Mouse (Mus musculus) cerebellum, postnatal 4 days (tissue): Measurements from ENCODE around the gene Tiparp.

Experiments used
- DNase-seq, 2 experiments: peaks; one replicate each; pipeline ENCODE4 v3.0.0; 2022; ENCODE audit warnings: low spot score in 2 of 2, mixed read lengths in 1 of 2

Tiparp gene

DNA sequence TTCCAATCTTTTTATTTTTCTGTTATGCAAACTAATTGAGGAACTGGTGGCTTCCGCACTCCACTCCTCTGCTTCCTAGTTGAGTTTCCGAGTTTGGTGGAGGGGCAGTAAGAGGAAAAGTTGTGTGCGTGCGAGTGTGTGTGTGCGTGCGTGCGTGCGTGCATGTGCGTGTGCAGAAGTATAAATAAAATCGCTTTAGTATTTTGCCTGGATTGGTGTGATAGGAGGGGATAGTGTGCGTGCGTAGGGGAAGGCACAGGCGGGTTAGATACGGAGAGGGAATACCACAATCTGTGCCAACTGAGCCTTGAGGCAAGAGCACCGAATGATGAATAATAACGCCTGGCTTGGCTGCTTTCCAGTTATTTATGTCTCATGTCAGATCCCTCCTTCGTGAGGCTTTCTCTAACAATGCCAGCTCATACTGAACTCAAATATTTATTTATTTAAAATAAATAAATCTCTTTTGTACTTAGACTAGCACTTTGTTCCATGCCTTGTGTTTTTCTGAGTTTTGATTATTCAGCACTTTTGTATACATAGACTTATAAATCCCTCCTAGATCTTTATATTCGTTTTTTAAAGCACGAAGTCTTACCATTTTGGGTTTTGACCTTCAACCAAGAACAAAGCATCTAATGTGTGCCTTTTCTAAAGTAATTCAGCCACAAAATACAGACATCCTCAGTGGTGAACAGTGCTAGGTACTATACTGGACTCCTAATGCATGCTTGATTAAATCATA, 1.4 kb downstream of the Tiparp start:
- DNase-seq = peak in 1 of 2 experiments; percentile 38

DNA sequence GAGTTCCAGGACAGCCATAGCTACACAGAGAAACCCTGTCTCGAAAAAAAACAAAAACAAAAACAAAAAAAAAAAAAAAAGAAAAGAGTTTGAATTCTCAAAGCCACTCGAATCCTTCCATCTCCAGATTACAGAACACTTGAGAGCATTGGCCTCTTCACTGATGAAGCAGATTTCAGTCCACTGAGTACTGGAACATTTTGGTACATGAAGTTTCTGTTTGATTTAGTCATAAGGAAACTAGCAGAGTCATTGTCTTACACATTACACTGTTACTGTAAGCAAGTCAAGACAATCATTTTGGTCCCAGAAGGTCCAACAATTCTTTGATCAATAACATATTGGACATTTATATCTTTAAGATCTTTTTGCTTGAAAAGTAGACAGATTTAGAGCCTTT, 4.8 kb downstream of the Tiparp start:
- no peak for DNase-seq

GRCm38 (mm10) chr3:65533598-65533997, 5.4 kb downstream of the Tiparp start:
- no peak for DNase-seq

DNA sequence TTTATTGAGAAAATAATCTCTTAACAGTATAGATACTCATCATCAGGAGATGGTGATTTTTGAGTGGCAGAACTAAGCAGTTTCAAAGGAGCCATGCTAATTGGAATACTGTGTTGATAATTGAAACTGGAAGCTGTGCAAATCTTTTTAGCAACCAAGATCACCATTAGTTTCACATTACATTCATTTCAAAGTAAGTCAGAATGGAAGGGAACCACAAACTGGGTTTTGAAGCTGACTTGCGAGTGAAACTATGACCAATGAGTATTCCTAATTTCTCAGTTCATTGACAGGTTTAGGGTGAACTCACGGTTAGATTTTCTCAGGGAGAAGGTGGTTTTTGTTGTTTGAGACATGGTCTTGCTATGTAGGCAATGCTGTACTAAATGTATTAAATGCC, 6.3 kb downstream of the Tiparp start:
- no peak for DNase-seq

DNA sequence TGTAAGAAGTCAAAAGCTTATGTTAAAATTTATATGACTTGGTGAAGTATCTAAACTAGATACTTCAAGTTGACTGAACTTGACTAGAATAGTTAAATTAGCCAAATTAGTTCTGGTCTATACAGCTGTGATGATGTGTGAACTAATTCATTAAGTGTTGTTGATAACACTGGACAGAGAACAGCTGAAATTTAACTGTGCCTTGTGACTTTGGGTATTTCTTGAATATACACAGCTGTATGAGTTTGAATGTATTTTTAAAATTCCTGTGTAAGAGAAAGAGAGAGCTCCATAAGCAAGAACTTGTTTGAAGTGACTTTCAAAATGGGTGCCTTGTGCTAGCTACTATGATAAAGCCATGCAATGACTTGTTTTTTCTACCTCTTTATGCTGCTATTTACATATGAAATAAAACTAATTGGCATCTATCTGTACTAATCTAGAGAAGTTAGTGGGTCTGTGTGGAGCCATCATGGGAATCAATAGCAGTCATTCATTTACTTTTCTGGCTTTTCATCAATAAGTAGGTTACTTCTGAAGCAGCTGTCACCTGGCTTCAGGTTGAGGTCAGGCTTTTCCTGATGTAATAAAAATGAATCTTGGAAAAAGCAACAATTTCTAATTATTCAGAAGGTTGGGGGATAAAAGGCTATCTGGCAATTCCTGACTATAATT, 7.0 kb downstream of the Tiparp start:
- DNase-seq = no peak

GRCm38 (mm10) chr3:65537288-65537687, 9.1 kb downstream of the Tiparp start:
- no peak for DNase-seq

DNA sequence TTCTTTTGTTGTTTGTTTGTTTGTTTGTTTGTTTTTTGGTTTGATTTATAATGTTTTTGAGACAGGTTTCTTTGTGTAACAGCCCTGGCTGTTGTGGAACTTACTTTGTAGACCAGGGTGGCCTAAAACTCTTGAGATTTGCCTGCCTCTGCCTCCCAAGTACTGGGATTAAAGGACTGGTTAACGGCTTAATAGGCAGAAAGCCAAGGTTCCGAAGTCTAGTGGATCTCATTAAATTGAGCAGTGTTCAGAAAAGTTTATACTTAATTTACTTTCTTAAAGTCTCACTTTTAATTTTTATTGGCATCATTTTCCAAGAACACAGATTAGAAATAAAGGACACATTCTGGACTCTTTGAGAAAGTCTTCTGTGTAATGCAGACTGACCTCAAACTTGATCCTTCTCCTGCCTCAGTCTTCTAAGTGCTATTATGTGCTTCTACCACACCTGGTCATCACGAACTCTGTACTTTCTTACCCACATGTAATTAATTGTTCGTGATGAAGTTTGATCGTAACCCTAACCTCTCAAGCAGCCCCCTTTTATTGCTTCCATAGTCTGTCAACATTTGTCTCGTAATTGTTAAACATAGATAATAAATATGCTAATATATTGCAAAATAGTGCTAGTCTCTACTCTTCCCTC, 12.8 kb downstream of the Tiparp start:
- DNase-seq = no peak

- DNase-seq = no peak
Observed at GRCm38 (mm10) chr3:65541552-65541935, 13.3 kb downstream of the Tiparp start.

GRCm38 (mm10) chr3:65549785-65550184, 21.6 kb downstream of the Tiparp start:
- DNase-seq = no peak

GRCm38 (mm10) chr3:65551065-65551464, 22.9 kb downstream of the Tiparp start:
- no peak for DNase-seq

GRCm38 (mm10) chr3:65554633-65555032, 26.4 kb downstream of the Tiparp start:
- no peak for DNase-seq

- DNase-seq = no peak
Observed at GRCm38 (mm10) chr3:65558679-65559078, 30.5 kb downstream of the Tiparp start.

DNA sequence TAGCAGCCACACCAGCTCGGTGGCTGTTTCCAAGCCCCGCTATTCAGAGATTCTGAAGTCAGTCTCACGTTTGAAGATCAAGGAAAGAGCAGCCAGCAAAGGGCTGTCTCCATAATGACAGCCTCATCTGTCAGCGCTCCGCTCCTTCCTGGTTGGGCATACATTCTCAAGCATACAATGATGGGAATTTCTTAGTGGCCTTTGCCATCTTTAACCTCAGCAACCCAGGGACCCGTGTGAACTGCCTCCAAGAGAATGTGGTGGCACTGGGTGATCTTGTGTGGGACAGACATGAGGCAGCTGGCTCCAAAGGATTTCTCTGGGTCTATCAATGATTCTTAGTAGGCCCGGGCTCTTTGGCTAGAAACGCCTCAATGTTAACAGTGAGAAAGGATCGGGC, 34.0 kb downstream of the Tiparp start:
- no peak for DNase-seq

DNA sequence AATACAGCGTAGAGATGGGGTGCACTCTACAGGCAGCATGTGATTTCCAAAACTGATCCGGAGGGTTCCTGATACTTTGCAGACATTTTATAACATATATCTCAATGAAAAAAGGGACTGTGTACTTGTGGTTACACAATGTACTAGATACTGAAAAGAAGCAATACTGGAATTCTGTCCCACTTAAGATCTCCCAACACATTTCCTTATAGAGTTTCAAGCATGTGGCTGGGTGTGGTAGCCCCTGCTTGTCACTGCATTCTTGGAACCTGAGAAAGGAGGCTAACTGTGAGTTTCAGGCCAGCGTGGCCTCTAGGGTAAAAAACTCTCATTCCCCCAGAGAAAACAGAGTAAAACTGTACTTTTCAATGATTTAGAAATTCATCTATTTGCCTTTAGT, 34.5 kb downstream of the Tiparp start:
- DNase-seq = no peak

DNA sequence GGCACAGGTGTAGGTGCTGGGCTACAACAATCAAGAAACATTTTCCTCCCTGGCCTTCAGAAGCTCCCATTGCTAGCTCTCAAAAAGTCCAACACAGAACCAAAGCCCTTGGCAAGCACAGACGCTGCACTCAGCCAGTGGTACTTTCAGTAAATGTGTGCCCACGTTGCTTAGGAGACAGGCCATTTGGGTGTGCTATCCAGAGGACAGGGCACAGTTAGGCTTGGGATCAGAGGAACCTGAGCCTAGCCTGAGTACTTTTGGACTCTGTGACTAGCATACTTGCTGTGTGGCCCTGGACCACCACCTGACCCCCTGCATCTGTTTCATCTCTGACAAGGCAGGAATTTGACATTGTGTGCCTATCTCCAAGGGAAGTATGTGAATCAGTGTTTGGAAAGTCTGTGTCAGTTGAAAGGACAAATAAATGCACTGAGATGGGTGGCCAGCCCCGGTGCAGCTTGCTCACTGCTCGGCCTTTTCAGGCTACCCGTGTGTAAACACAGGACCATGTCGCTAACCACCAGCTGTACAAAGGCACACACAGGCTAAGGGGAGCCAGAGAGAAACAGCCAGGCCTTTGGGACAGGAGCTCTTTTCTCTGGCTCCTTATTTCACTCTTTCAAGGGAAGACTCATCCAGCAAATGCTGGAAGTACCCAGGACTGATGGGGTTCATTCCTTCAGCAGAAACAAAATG, 35.9 kb downstream of the Tiparp start:
- DNase-seq = no peak

DNA sequence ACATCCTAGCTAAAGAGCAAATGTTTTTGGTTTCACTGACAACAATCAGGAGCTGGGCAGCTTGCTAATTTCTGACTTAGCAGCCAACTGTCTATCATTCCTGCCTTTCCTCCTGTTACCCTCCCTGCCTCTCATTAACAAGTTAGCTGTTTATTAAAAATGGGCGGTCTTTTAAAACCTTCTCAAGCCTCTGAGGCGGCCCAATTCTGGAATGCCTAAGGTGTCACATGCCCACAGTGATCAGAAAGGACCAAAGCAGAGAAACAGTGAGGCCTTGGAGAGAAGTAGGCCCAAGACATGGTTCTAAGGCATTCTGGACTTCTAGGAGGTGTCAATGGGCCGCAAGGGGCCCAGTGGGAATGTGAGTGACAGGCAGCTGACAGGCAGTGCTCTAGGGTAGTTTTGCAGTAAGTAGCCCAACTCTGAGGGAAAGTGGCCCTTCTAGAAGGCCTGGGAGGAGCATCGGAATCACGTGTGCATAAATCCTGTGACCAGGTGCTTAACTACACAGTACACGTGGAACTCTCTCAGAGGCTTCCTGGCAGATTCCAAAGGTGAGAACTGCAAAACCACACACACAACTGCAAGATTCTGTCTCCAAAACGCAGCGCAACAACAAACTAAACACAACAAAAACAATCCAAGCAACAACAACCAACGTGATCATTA, 37.6 kb downstream of the Tiparp start:
- no peak for DNase-seq

DNA sequence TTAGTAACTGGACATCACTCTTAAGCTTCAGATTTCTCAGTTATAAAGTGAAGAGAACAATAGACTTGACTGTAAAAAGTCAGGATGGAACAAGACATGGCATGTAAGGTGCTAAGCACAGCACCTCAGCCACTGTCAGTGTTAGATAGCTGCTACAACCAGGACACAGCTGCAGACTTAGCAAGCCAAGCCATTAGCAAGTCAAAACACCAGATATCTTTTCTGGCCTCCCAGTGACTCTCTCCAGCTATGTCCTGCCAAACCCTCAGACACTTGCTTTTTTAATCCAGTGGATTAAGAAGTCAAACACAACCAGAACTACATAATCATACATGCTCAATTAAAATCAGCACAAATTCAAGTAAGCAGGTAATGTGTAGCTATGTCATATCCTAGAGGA, 41.7 kb downstream of the Tiparp start:
- no peak for DNase-seq

DNA sequence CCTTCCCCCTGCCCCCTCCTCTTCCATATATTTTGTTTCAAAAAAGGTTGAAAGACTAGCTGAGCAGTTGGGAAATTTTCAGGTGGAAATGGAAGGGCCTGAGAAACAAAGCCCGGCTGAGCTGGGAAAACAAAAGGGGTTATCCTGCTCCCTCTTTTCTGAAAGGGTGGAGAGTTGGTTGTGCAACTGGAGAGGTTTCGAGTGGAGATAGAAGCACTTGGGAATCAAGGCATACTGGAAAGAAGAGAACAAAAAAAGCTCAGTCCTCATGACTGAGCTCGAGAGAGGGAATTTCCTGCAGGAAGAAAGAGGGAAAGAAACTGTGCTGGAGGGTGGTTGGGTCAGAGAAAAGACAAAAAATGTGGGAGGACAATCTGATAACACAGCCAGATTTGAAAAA, 45.3 kb downstream of the Tiparp start:
- DNase-seq = no peak

- DNase-seq = no peak
Observed at GRCm38 (mm10) chr3:65577602-65578001, 49.4 kb downstream of the Tiparp start.

DNA sequence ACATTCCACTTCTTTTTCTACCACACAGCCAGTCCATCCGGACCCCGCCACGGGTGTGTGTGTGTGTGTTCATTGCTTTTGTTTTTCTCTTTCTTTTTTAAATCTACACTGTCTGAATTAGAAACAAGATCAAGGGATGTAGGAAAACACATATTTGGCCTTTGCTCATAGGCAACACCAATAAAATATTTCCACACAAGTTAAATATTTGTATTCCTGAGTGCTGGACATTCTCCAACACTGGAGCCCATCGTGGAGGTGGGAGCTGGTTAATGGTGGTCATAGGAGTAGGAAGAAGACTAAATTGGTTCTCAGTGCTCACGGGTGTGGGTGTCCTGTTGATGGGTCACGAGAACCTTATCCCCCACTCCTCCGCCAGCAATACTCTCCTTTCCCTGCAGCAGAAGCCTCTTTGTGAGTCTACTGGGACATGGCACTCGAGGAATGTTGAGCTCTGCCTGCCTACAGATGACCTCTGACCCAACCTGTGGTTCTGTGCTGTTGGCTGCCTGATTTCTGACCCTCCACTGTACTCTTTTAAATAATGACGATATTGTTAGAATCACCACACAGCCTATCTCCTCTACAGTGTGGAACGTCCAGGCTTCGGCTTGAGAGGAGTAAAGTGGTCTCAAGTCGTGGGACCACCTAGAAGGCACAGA, 51.2 kb downstream of the Tiparp start:
- no peak for DNase-seq

- DNase-seq = no peak
Observed at GRCm38 (mm10) chr3:65581596-65581995, 53.4 kb downstream of the Tiparp start.
